Mouse (Mus musculus): Measurements from ENCODE around the gene Spry1.
A peak's percentile ranks its signal among the peaks of the same experiment; 100 is the strongest.
"Not testable (repeated sequence)": the region's sequence is repeated elsewhere in the genome, so short reads cannot be mapped to it uniquely, and the experiment has no call there.

Gene Spry1

GRCm38 (mm10) chr3:37639690-37640089, at the start of gene Spry1:
Gene Spry1, plus strand, starts transcription at chr3:37639947.
- DNase-seq (ENCODE audit: low spot score in 2 of 2) = peak; percentile 94 to 95

GRCm38 (mm10) chr3:37595721-37596120, 44.0 kb upstream of the Spry1 start:
- DNase-seq (ENCODE audit: low spot score in 2 of 2) = no peak

GRCm38 (mm10) chr3:37596519-37596918, 43.2 kb upstream of the Spry1 start:
- no peak for DNase-seq (ENCODE audit: low spot score in 2 of 2)

GRCm38 (mm10) chr3:37597200-37597599, 42.5 kb upstream of the Spry1 start:
- DNase-seq (ENCODE audit: low spot score in 2 of 2) = no peak

GRCm38 (mm10) chr3:37599641-37600040, 40.1 kb upstream of the Spry1 start:
- DNase-seq (ENCODE audit: low spot score in 2 of 2) = not testable (repeated sequence)

GRCm38 (mm10) chr3:37602356-37602755, 37.4 kb upstream of the Spry1 start:
- DNase-seq (ENCODE audit: low spot score in 2 of 2) = no peak

- DNase-seq (ENCODE audit: low spot score in 2 of 2) = no peak
Observed at GRCm38 (mm10) chr3:37602890-37603289, 36.9 kb upstream of the Spry1 start.

GRCm38 (mm10) chr3:37603541-37603940, 36.2 kb upstream of the Spry1 start:
- no peak for DNase-seq (ENCODE audit: low spot score in 2 of 2)

GRCm38 (mm10) chr3:37604976-37605875, 34.5 kb upstream of the Spry1 start:
- DNase-seq (ENCODE audit: low spot score in 2 of 2) = no peak

- DNase-seq (ENCODE audit: low spot score in 2 of 2) = no peak
Observed at GRCm38 (mm10) chr3:37605876-37606238, 33.9 kb upstream of the Spry1 start.

GRCm38 (mm10) chr3:37608926-37609325, 30.8 kb upstream of the Spry1 start:
- DNase-seq (ENCODE audit: low spot score in 2 of 2) = no peak

GRCm38 (mm10) chr3:37610670-37611069, 29.1 kb upstream of the Spry1 start:
- DNase-seq (ENCODE audit: low spot score in 2 of 2) = no peak

- no peak for DNase-seq (ENCODE audit: low spot score in 2 of 2)
Observed at GRCm38 (mm10) chr3:37613722-37614121, 26.0 kb upstream of the Spry1 start.

- no peak for DNase-seq (ENCODE audit: low spot score in 2 of 2)
Observed at GRCm38 (mm10) chr3:37614878-37615650, 24.7 kb upstream of the Spry1 start.

- DNase-seq (ENCODE audit: low spot score in 2 of 2) = no peak
Observed at GRCm38 (mm10) chr3:37616586-37617547, 22.9 kb upstream of the Spry1 start.

- DNase-seq (ENCODE audit: low spot score in 2 of 2) = no peak
Observed at GRCm38 (mm10) chr3:37632246-37632645, 7.5 kb upstream of the Spry1 start.

GRCm38 (mm10) chr3:37632751-37633150, 7.0 kb upstream of the Spry1 start:
- no peak for DNase-seq (ENCODE audit: low spot score in 2 of 2)

GRCm38 (mm10) chr3:37634648-37635047, 5.1 kb upstream of the Spry1 start:
- DNase-seq (ENCODE audit: low spot score in 2 of 2) = no peak

- DNase-seq (ENCODE audit: low spot score in 2 of 2) = no peak
Observed at GRCm38 (mm10) chr3:37636921-37637320, 2.8 kb upstream of the Spry1 start.

- DNase-seq (ENCODE audit: low spot score in 2 of 2) = peak in 1 of 2 experiments; percentile 36
Observed at GRCm38 (mm10) chr3:37640162-37640721, 495 bp downstream of the Spry1 start.

- peak in 1 of 2 experiments; percentile 50 for DNase-seq (ENCODE audit: low spot score in 2 of 2)
Observed at GRCm38 (mm10) chr3:37640810-37641209, 1.1 kb downstream of the Spry1 start.
